Mouse (Mus musculus) c-Kit-negative CD71-positive TER-119-positive erythroid progenitor cells, embryonic 14.5 days (primary cell): ENCODE results near the gene Serpinb6a.

Experiments used
- DNase-seq: peaks from one replicate; pipeline ENCODE4 v3.0.0-alpha.2; 2013; ENCODE audit warnings: low read depth, low spot score

Gene Serpinb6a

DNA sequence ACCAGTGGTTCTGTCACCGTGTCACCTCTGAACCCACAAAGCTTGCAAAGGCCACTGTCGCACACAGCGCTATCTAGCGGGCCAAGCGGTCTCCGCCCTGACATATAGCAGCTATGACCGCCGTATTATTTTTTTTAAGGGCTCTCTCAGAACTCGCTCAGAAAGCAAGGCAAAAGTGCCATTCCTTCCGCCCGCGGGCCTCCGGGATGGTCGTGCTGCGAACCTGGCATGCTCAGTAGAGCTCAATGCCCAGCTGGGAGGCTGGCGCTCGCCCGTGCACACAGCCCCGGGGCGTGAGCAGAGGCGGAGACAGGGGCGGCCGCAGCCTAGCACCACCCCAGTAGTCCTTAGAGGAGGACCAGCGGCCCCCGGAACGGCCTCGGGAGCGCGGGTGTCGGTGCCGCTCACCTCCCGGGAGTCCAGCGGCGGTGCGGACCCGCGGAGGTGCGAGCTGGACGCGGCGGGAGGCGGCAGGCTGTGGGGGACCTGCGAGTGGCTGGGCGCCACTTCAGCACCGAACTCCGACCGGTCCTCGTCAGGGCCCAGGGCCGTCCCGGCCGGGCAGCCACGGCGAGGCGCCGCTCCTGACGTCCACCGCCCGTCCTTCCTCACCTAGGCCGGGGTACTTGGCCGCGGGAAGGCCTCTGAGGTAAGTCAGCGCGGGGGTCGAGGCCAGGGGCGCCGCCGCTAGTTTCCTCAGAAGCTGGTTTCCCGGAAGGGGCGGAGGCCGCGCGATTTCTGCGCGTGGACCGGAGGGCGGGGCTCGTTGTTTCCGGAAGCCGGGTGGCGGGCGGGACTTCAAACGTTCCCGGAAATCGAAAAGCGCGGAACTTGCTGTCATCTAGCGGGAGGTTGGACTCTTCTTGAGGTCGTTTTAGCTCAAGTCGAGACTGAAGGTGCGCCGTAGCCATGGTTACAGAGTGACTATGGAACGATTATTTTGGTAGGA is at the start of gene Serpinb6a, which contains the start of gene Ripk1:
Gene Serpinb6a, minus strand, starts transcription at position 737 of the 949 bp plus-strand sequence.
Gene Ripk1, plus strand, starts transcription at position 306 of the 949 bp plus-strand sequence.
- peak; percentile 86 for DNase-seq

DNA sequence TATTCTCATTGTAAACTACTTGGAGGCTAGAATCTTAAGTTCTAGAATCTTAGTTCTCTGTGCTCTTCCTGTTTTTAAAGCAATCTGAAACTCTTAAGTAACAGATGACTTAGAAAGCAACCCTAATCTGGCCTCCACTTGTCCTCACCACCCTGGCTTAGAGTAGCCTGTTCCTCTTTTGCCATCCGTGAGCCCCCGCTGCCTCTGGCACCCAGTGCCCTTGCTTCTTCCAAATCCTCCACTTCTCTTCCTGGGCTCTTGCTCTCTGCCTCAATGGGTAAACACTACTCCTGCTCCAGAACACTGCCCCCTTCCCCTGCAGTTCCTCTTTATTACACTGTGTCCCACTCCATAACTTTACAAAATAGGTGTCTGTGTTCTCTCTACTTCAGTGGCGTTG is 49.1 kb upstream of the Serpinb6a start:
- DNase-seq, result no peak

- no peak for DNase-seq
These were observed 47.9 kb upstream of the Serpinb6a start for GRCm38 (mm10) chr13:34050479-34050878.

- DNase-seq, result no peak
These were observed 44.9 kb upstream of the Serpinb6a start for GRCm38 (mm10) chr13:34047526-34047925.

DNA sequence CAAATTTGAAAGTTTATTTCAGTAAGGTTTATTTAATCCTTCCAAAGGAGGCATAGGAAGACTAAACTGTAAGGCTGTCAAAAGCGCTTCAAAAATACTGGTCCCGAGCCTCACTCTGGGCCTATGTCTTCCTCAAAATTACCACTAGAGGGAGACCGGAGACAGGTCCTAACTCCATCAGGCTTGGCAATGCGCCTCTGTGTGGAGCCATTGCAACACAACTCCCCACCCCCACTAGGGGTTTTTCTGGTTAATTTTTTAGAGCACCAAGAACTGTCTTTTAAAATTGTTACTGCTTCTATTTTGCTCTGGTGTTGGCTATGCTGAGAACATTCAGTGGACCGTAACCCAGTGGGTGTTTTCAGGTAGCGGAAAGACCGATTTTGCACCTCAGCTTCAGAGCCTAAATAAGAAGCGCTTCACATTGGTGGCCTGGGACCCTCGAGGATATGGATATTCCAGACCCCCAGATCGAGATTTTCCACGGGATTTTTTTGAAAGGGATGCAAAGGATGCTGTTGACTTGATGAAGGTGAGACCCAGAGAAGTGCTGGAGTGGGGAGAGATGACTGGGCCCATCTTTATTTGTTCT is 43.9 kb upstream of the Serpinb6a start:
- DNase-seq, result peak; percentile 26

DNA sequence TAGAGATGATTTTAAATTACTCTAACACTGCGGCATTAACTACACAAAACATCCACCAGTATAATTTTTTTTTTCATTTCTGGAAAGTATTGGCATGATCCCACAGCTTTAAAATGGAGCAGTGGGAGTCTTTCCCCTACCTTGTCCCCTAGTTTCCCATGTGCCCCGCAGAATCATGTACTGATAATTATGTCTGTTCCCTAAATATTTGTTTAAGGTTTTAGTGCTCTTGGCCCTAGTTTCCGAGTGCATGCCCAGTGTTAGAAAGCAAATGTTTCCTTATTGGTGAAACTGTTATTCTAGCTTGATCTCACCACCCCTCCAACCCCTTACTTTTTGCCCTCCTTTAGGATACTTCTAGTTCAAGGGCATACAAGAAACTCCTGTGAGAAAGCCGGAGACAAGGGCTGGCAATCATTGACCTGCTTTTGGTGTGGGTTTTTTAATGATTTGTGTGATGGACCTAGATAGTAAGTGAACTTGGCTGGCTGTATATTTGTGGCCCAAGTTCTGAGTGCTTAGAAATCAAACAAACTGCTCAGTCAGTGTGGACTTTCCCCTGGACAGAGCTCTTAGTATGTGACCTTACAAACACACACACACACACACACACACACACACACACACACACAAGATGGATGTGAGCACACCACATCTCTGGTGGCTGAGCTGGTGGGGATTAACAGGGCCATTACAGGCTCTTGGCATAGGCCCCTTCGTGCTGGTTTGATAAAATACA is 43.1 kb upstream of the Serpinb6a start:
- DNase-seq, result no peak

DNA sequence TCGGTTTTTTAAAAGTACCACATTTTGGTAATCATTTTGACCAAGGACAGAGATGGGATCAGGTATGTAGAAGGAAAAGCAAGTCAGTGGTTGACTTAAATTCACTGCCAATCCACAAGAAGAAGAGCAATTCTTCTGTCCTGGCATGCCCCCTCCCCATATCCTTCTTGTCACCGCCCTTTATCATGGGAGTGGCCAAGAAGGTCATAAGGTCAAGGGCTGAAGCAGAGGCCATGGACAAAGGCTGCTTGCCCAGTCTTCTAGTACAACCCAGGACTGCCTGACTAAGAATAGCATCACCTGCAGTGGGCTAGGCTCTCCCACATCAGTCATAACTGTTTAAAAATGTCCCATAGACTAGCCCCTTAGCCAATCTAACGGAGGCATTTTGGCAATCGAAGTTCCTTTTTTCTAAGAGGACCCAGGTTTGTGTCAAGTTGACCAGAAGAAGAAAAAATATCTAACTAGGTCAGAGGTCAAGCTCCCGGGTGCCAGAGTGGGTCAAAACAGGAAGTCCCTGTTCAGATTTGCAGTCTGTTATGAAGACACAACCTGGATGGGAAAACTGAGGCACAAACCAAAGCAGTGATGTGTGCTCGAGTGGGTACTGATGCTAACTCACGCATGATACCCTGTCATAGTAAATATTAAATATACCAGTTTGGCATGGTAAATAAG is 41.3 kb upstream of the Serpinb6a start:
- DNase-seq, result no peak

DNA sequence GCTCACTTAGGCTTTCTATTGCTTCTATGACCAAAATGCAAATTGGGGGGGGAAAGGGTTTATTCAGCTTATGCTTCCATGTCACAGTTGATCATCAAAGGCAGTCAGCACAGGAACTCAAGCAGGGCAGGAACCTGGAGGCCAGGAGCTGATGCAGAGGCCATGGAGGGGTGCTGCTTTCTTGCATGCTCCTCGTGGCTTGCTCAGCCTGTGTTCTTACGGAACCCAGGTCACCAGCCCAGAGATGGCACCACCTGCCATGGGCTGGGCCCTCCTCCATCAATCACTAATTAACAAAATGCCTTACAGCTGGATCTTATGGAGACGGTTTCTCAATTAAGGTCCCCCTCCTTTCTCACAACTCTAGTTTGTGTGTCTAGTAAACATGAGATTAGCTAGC is 37.5 kb upstream of the Serpinb6a start:
- no peak for DNase-seq

- DNase-seq, result no peak
These were observed 36.3 kb upstream of the Serpinb6a start for GRCm38 (mm10) chr13:34038901-34039341.

GRCm38 (mm10) chr13:34038056-34038432 is 35.5 kb upstream of the Serpinb6a start:
- DNase-seq, result no peak

- peak; percentile 83 for DNase-seq
These were observed 34.8 kb upstream of the Serpinb6a start, which contains the start of gene Bphl for GRCm38 (mm10) chr13:34037172-34038055. Gene Bphl (plus strand): TSS chr13:34037597.

DNA sequence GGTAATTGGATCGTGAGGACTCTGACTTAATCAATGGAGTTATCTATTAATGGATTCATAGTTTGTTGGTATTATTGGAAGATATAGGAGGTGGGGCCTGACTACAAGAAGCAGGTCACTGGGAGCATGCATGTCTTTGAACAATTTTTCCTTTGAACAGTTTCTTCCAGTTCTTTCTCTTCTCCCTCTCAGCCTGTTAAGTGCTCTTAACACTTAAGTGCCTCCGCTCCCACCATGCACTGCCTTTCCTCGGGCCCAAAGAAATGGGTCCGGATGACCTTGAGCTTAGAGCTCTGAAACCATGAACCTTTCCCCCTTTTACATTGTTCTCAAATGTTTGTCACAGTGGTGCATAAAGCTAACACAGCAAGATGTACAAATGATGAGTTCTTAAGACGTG is 34.1 kb upstream of the Serpinb6a start:
- no peak for DNase-seq

DNA sequence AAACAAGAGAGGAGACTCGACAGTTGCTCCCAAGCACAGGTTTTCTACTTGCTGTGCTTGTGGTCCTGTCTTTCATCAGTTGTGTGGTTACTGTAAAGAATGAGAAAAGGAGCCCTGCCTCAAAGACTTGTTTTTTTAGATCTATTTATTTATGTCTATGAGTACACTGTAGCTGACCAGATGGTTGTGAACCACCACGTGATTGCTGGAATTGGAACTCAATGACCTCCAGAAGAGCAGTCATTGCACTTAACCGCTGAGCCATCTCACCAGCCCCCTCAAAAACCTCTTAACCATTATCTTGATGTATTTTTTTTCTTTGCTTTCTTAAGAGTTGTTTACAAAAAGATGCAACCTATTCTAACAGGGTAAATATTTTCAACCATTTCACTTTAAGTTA is 32.8 kb upstream of the Serpinb6a start:
- DNase-seq, result no peak

GRCm38 (mm10) chr13:34032041-34032440 is 29.4 kb upstream of the Serpinb6a start:
- no peak for DNase-seq

DNA sequence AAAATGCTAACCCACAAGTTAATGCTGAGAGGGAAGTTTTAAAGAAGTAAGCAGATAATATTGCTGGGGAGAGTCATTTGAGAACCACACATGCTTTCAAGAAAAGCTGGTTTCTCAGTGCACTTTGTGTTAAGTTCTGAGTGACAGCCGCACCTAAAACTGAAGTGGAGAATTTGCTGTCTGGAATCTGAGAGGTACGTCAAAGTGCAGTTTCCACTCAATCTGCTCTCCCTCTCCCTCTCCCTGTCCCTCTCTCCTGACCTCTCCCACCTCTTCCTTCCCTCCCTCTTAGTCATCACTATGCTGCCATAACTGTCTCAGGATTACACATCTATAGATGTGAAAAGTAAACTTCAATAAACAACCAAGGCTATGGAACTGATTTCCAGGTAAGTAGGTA is 19.4 kb upstream of the Serpinb6a start:
- no peak for DNase-seq

DNA sequence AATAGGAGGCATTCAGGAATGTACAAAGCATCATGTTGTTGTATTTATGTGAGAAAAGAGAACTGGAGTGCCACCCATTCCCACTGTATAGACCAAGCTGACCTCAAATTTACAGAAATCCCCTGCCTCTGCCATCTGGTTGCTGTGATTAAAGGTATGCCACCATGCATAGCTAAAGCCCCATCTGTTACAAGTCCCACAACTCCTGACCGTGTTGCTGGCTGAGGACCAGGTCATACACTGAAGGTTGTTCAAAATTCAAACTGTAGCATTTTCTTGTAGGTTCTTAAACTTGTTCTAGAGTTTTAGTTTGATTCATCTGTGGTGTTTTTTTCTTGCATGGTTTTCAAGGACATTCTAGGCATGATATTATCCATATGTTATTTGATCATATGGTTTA is 15.9 kb upstream of the Serpinb6a start:
- DNase-seq, result no peak

GRCm38 (mm10) chr13:34016927-34017569 is 14.5 kb upstream of the Serpinb6a start:
- no peak for DNase-seq

DNA sequence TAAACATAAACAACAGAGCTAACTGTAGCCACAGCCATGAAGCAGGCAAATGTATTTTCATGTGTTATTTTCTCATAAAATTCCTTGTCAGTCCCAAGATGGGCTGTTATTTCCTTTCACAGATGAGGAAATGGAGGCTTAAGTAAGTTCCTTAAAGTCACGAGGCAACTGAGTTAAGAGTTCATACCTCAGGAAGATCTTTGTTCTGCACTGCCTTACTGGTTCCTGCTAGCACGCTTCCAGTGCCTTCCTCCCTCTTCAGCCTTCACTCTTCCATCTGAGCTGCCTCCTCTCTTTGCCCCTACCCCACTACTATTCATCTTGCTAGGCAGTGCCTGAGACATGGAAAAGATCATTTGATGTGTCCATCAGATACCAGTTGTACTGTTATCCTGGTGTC is 4.6 kb upstream of the Serpinb6a start:
- no peak for DNase-seq

- no peak for DNase-seq
These were observed 464 bp upstream of the Serpinb6a start for GRCm38 (mm10) chr13:34003058-34003457.

DNA sequence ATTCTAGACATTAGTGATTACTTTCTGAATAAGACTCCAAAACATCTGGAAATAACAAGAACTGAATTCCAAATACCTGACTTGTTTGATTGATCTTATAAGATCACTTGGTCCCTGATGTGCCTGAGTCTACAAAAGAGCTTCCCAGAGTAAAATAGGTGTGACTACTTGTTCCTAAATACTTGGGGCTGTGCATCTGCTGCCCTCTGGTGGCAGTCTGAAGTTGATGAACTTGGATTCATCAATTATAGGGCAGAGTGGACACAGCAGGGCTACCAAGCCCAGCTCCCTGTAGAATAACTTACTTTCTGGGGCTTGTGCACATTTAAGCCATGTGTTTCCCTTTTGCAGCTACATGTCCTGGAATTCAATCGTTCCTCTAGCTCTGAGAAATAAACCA is 7.4 kb downstream of the Serpinb6a start:
- peak; percentile 43 for DNase-seq
